Mouse (Mus musculus) ES-CJ7 (cell line): ENCODE data around the gene Cenpx.
"Not testable (repeated sequence)": the region's sequence is repeated elsewhere in the genome, so short reads cannot be mapped to it uniquely, and the experiment has no call there.

Experiments used
- DNase-seq: peaks from one replicate; pipeline ENCODE4 v3.0.0; 2011; ENCODE audit warnings: low read depth, low spot score

Gene Cenpx

GRCm38 (mm10) chr11:120713580-120714518, at the start of gene Cenpx, which contains the start of gene Lrrc45:
Gene Cenpx, minus strand, starts transcription at chr11:120713738.
Gene Lrrc45, plus strand, starts transcription at chr11:120713925.
- peak; percentile 98 for DNase-seq

- DNase-seq: not testable (repeated sequence)
Measured at GRCm38 (mm10) chr11:120762672-120763041, 49.1 kb upstream of the Cenpx start, which contains the start of gene Hmga1b. Gene Hmga1b, plus strand, starts transcription at chr11:120762794.

GRCm38 (mm10) chr11:120761811-120762671, 48.5 kb upstream of the Cenpx start:
- no peak for DNase-seq

GRCm38 (mm10) chr11:120760236-120760635, 46.7 kb upstream of the Cenpx start:
- no peak for DNase-seq

GRCm38 (mm10) chr11:120751606-120752005, 38.1 kb upstream of the Cenpx start:
- DNase-seq: no peak

GRCm38 (mm10) chr11:120749430-120749829, 35.9 kb upstream of the Cenpx start:
- peak; percentile 80 for DNase-seq

- DNase-seq: no peak
Measured at GRCm38 (mm10) chr11:120747974-120748373, 34.4 kb upstream of the Cenpx start.

GRCm38 (mm10) chr11:120744121-120744701, 30.7 kb upstream of the Cenpx start:
- DNase-seq: no peak

- no peak for DNase-seq
Measured at GRCm38 (mm10) chr11:120740981-120741380, 27.4 kb upstream of the Cenpx start.

GRCm38 (mm10) chr11:120736424-120736823, 22.9 kb upstream of the Cenpx start:
- DNase-seq: no peak

GRCm38 (mm10) chr11:120733521-120733920, 20.0 kb upstream of the Cenpx start:
- DNase-seq: no peak

GRCm38 (mm10) chr11:120731858-120732680, 18.5 kb upstream of the Cenpx start, which contains the start of gene Cbr2:
Gene Cbr2, minus strand, starts transcription at chr11:120732114.
- no peak for DNase-seq

- DNase-seq: no peak
Measured at GRCm38 (mm10) chr11:120731395-120731794, 17.9 kb upstream of the Cenpx start.

- DNase-seq: no peak
Measured at GRCm38 (mm10) chr11:120730331-120730870, 16.9 kb upstream of the Cenpx start.

- DNase-seq: peak; percentile 80
Measured at GRCm38 (mm10) chr11:120729432-120730050, 16.0 kb upstream of the Cenpx start.

- DNase-seq: no peak
Measured at GRCm38 (mm10) chr11:120728530-120729240, 15.1 kb upstream of the Cenpx start.

- DNase-seq: no peak
Measured at GRCm38 (mm10) chr11:120727564-120727963, 14.0 kb upstream of the Cenpx start.

- peak; percentile 87 for DNase-seq
Measured at GRCm38 (mm10) chr11:120727169-120727527, 13.6 kb upstream of the Cenpx start, which contains the start of gene Dcxr. Gene Dcxr, minus strand, starts transcription at chr11:120727281.
